Mouse (Mus musculus) lung, postnatal 0 days (tissue): Measurements from ENCODE around the gene Ppp1r3g. TPM values are rescaled to one million over a fixed set of nuclear protein-coding genes. Genes with fewer than 3 reads are reported as not detected.

Experiments used
- ATAC-seq: fragments of 200-750 bp; cut with Nextera tagmentation; 2 replicates; pipeline ENCODE4 v1.8.0; 2017; ENCODE audit warnings: moderate library complexity
- DNase-seq: peaks from one replicate; pipeline ENCODE4 v3.0.0-alpha.2; 2016; ENCODE audit warnings: low spot score
- H3K27ac ChIP-seq: fragments of 300-500 bp; sonication (generic); 2 replicates; pipeline ENCODE4 v1.5.1; 2014; ENCODE audit warnings: antibody characterized with exemption, mild to moderate bottlenecking, low read length, mixed read lengths
- H3K27me3 ChIP-seq: fragments of 300-500 bp; sonication (generic); replicated peaks from 2 replicates; pipeline ENCODE4 v1.6.1; 2014; ENCODE audit warnings: low read length, mixed read lengths; ENCODE audit not compliant: insufficient read depth
- H3K36me3 ChIP-seq: fragments of 300-500 bp; sonication (generic); 2 replicates; pipeline ENCODE4 v1.6.1; 2014; ENCODE audit warnings: low read length, mixed read lengths; ENCODE audit not compliant: insufficient read depth
- H3K4me1 ChIP-seq: fragments of 300-500 bp; sonication (generic); 2 replicates; pipeline ENCODE4 v1.6.1; 2014; ENCODE audit warnings: antibody characterized with exemption, low read depth, low read length, mixed read lengths; ENCODE audit not compliant: insufficient read depth
- H3K4me2 ChIP-seq: fragments of 300-500 bp; sonication (generic); replicated peaks from 2 replicates; pipeline ENCODE4 v1.6.1; 2014; ENCODE audit warnings: low read depth, mild to moderate bottlenecking, low read length, moderate library complexity, mixed read lengths
- H3K4me3 ChIP-seq: fragments of 300-500 bp; sonication (generic); 2 replicates; pipeline ENCODE4 v1.5.1; 2014; ENCODE audit warnings: low read depth, low read length
- H3K9ac ChIP-seq: fragments of 300-500 bp; sonication (generic); replicated peaks from 2 replicates; pipeline ENCODE4 v1.6.1; 2014; ENCODE audit warnings: low read depth, mild to moderate bottlenecking
- H3K9me3 ChIP-seq: fragments of 300-500 bp; sonication (generic); 2 replicates; pipeline ENCODE4 v1.6.1; 2016; ENCODE audit warnings: low read length, mixed read lengths
- CTCF ChIP-seq: IDR thresholded peaks from 2 replicates; pipeline ENCODE4 v1.5.1; 2016; ENCODE audit warnings: antibody characterized with exemption, mild to moderate bottlenecking
- EP300 ChIP-seq: IDR thresholded peaks from 2 replicates; pipeline ENCODE4 v1.6.1; 2016; ENCODE audit warnings: antibody characterized with exemption, mild to moderate bottlenecking, control low read depth
- WGBS: fragments of 180-500 bp; shearing (Covaris S2); extraction: QIAGEN DNeasy Blood & Tissue Kit; methylation state at CpG from one replicate; pipeline ENCODE4 v1.1.7; 2014; 5-methylcytosine and 5-hydroxymethylcytosine counted together
- polyA plus RNA-seq: library from polyadenylated mRNA; unstranded; fragments of >200 nt; fragmentation: Nextera tagmentation; extraction: Ambion mirVana; gene quantifications from 2 replicates; pipeline ENCODE4 v1.2.1, GENCODE M21; 2015

The Ppp1r3g gene
- polyA plus RNA-seq, 1 experiment from 2014 or later = 0.55 TPM

DNA sequence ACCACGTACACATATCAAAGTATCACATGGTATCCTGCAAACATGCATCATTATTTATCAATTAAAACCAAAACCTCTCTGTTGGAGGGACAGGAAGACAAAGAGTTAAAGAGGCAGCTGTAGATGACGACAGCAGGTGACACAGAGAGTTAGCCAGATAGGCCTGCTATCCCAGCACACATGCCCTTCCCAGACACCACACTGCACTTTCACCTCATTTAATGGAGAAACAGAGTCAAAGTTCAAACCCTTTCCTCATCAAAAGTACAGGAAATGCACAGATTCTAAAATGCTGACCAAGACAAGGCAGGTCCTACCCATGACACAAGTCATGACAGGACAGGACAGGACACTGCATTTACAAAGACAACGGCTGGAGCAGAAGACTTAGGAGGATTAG is 57.0 kb downstream of the Ppp1r3g start:
- ATAC-seq (no peak), DNase-seq (no peak)
- Histone ChIP-seq H3K4me2 (no peak overlapping the region), H3K27ac (no peak overlapping the region), H3K4me1 (no peaks in the 10 kb centered on the region), H3K9me3 (no peaks in the 10 kb centered on the region), H3K4me3 (no peak overlapping the region), H3K36me3 (no peaks in the 10 kb centered on the region), H3K9ac (no peak overlapping the region), H3K27me3 (no peaks in the 10 kb centered on the region)
- TF ChIP-seq CTCF = no peak
- TF ChIP-seq EP300 = no peak
- WGBS = 68% methylated on average over 3 of the region's 3 CpGs

DNA sequence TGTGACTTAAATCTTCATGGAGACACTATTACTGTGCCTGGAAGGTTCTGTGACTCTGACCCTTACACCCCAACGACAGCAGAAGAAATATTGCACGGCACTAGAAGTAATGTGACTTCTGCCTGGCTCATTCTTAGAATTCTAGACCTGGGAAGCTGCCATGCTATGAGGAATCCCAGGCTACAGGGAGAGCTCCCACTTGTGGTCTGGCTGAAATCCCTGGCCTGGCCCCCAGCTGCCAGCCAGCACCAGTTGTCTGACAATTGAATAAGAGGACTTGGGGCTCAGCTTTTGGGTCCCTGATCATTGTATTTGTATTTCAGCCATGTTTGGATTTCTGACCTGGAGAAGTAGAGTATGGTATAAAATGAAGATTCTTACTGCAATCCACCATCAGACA is 59.4 kb downstream of the Ppp1r3g start:
- Histone ChIP-seq H3K27me3 (no peaks in the 10 kb centered on the region), H3K9ac (no peak overlapping the region), H3K4me2 (no peak overlapping the region), H3K36me3 (no peaks in the 10 kb centered on the region), H3K4me1 (no peaks in the 10 kb centered on the region), H3K9me3 (no peaks in the 10 kb centered on the region), H3K4me3 (no peak overlapping the region), H3K27ac (no peak overlapping the region)
- ATAC-seq (no peak), DNase-seq (no peak)
- TF ChIP-seq EP300 (no peak), CTCF (no peak)
- 55% methylated on average over 2 of the region's 2 CpGs for WGBS

- DNase-seq = peak; percentile 90
- Histone ChIP-seq H3K27me3 (no peaks in the 10 kb centered on the region), H3K4me3 (no peak overlapping the region), H3K36me3 (no peaks in the 10 kb centered on the region), H3K4me2 (no peak overlapping the region), H3K4me1 (no peaks in the 10 kb centered on the region), H3K27ac (no peak overlapping the region), H3K9ac (no peak overlapping the region), H3K9me3 (no peaks in the 10 kb centered on the region)
- WGBS = 50% methylated on average over 10 of the region's 10 CpGs
- TF ChIP-seq CTCF (peak; percentile 81), EP300 (no peak)
- no peak for ATAC-seq
These were observed 61.0 kb downstream of the Ppp1r3g start for GRCm38 (mm10) chr13:36019309-36020274.

Other genes with a start within 250 kb of the Ppp1r3g start
- gene Rpp40, start 52.5 kb upstream of the Ppp1r3g start, polyA plus RNA-seq = 4.2 and 6.5 TPM in 2 replicates
- 32.9 and 33.2 TPM in 2 replicates for gene Fars2, start 158.6 kb downstream of the Ppp1r3g start, polyA plus RNA-seq
- gene Lyrm4, start 158.7 kb downstream of the Ppp1r3g start, polyA plus RNA-seq = 23.5 and 26.7 TPM in 2 replicates